Mouse (Mus musculus) stomach, embryonic 14.5 days (tissue): ENCODE data around the gene Tmem233. TPM values are rescaled to one million over a fixed set of nuclear protein-coding genes. Genes with fewer than 3 reads are reported as not detected.

ENCODE experiments used
- ATAC-seq: fragments of 200-750 bp; cut with Nextera tagmentation; 2 replicates; pipeline ENCODE4 v1.8.0; 2017; ENCODE audit warnings: low read depth, moderate TSS enrichment; ENCODE audit not compliant: insufficient number of reproducible peaks, insufficient read depth, low FRiP score
- H3K27ac ChIP-seq: fragments of 300-500 bp; sonication (generic); 2 replicates; pipeline ENCODE4 v1.5.1; 2014; ENCODE audit warnings: mild to moderate bottlenecking, low read length, moderate library complexity, mixed read lengths
- H3K27me3 ChIP-seq: fragments of 300-500 bp; sonication (generic); 2 replicates; pipeline ENCODE4 v1.6.1; 2014; ENCODE audit warnings: low read length, control low read depth, mixed read lengths; ENCODE audit not compliant: control insufficient read depth, insufficient read depth
- H3K36me3 ChIP-seq: fragments of 300-500 bp; sonication (generic); 2 replicates; pipeline ENCODE4 v1.6.1; 2014; ENCODE audit warnings: mild to moderate bottlenecking, control low read depth, low read length, moderate library complexity, mixed read lengths; ENCODE audit not compliant: control insufficient read depth, insufficient read depth
- H3K4me1 ChIP-seq: fragments of 300-500 bp; sonication (generic); 2 replicates; pipeline ENCODE4 v1.6.1; 2014; ENCODE audit warnings: low read length, control low read depth, mixed read lengths; ENCODE audit not compliant: control insufficient read depth, insufficient read depth
- H3K4me2 ChIP-seq: fragments of 300-500 bp; sonication (generic); replicated peaks from 2 replicates; pipeline ENCODE4 v1.6.1; 2014; ENCODE audit warnings: low read depth, low read length, control low read depth
- H3K4me3 ChIP-seq: fragments of 300-500 bp; sonication (generic); 2 replicates; pipeline ENCODE4 v1.5.1; 2014; ENCODE audit warnings: low read depth, low read length, control low read depth
- H3K9ac ChIP-seq: fragments of 300-500 bp; sonication (generic); replicated peaks from 2 replicates; pipeline ENCODE4 v1.6.1; 2014; ENCODE audit warnings: low read depth, mild to moderate bottlenecking, control low read depth, low read length, moderate library complexity, mixed read lengths
- H3K9me3 ChIP-seq: fragments of 300-500 bp; sonication (generic); 2 replicates; pipeline ENCODE4 v1.6.1; 2016; ENCODE audit warnings: low read depth, low read length, control low read depth; ENCODE audit not compliant: control insufficient read depth
- WGBS: fragments of 180-500 bp; shearing (Covaris S2); extraction: QIAGEN DNeasy Blood & Tissue Kit; methylation state at CpG from one replicate; pipeline ENCODE4 v1.1.7; 2014; 5-methylcytosine and 5-hydroxymethylcytosine counted together
- polyA plus RNA-seq: library from polyadenylated mRNA; unstranded; fragments of >200 nt; fragmentation: Nextera tagmentation; extraction: Ambion mirVana; gene quantifications from 2 replicates; pipeline ENCODE4 v1.2.1, GENCODE M21; 2014

The Tmem233 gene
- polyA plus RNA-seq, 1 experiment from 2014 or later, result not detected

DNA sequence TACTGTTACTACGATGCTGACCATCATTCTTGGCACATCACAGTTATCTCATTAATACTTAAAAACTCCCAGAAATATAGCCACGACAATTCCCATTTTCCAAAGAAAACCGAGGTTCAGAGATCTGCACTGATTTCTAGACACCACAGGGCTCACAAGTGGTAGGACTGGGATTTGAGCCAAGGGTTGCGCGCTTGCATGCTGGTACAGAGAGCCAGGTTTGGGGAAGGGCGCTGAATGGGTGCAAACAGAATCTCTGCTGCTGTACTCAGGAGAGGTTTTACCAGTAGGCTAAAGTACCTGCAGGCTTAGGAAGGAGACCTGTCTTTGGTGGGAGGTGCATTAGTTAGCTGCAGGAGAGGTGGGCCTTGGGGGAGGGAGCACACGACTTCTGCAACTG, 1.4 kb downstream of the Tmem233 start:
- Histone ChIP-seq H3K9ac (no peak overlapping the region), H3K4me3 (no peak overlapping the region), H3K4me2 (no peak overlapping the region), H3K27me3 (peaks cover 10% of the 10 kb centered on the region; the same call in 1 of the 2 replicates), H3K4me1 (no peaks in the 10 kb centered on the region), H3K36me3 (no peaks in the 10 kb centered on the region), H3K27ac (no peak overlapping the region), H3K9me3 (no peaks in the 10 kb centered on the region)
- no peak for ATAC-seq
- WGBS, result 75% methylated on average over 7 of the region's 7 CpGs

DNA sequence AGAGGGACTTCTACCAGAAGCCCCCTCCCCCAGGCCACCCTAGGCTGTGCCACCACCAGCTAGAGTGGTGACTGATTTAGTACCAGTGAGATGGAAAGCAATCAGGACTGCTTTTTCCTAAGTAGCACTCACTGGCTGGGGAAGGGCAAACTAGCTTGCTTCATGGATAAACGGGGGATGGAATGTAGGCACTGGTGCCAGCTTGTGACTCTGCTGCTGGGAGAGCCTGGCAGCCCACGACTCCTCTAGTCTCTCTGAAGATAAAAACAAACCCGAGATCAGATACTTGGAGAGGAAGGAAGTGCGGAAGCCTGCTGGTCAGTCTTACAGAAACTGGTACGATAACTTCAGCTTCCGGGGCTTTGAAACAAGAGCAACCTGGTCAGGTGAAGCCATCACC, 2.3 kb downstream of the Tmem233 start:
- WGBS, result 62% methylated on average over 6 of the region's 6 CpGs
- no peaks in the 10 kb centered on the region for H3K36me3 ChIP-seq
- ATAC-seq, result no peak
- H3K27me3 ChIP-seq, result peaks cover 10% of the 10 kb centered on the region; the same call in 1 of the 2 replicates
- H3K27ac ChIP-seq, result no peak overlapping the region
- no peaks in the 10 kb centered on the region for H3K9me3 ChIP-seq
- H3K9ac ChIP-seq, result no peak overlapping the region
- H3K4me3 ChIP-seq, result no peak overlapping the region
- H3K4me1 ChIP-seq, result no peaks in the 10 kb centered on the region
- H3K4me2 ChIP-seq, result no peak overlapping the region

- no peaks in the 10 kb centered on the region for H3K36me3 ChIP-seq
- H3K9me3 ChIP-seq, result no peaks in the 10 kb centered on the region
- no peak for ATAC-seq
- H3K4me3 ChIP-seq, result no peak overlapping the region
- WGBS, result 95% methylated on average over 4 of the region's 4 CpGs
- H3K27ac ChIP-seq, result no peak overlapping the region
- H3K4me1 ChIP-seq, result no peaks in the 10 kb centered on the region
- no peak overlapping the region for H3K4me2 ChIP-seq
- H3K9ac ChIP-seq, result no peak overlapping the region
- H3K27me3 ChIP-seq, result no peaks in the 10 kb centered on the region
Measured at GRCm38 (mm10) chr5:116069618-116070017, 13.4 kb downstream of the Tmem233 start.

- 49% methylated on average over 6 of the region's 6 CpGs for WGBS
Measured at GRCm38 (mm10) chr5:116052826-116053225, 30.2 kb downstream of the Tmem233 start.

DNA sequence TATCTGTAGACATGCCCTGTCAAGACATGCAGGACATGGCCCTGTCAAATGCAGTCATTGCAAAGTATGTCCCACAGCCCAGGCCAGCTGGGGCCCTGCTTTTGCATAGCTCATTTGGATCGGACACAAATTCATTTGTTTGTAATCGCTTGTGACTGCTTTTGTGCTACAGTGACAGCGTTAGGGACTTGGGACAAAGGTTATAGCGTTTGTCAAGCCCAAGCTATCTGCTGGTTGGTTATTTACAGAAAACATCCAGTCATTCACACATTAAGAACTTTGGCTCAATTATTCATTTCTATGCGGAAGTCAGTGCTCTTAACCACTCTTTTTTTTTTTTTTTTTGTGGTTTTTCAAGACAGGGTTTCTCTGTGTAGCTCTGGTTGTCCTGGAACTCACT, 30.9 kb downstream of the Tmem233 start:
- WGBS, result 85% methylated on average over 5 of the region's 5 CpGs
- Histone ChIP-seq H3K27me3 (no peaks in the 10 kb centered on the region), H3K4me2 (no peak overlapping the region), H3K4me1 (no peaks in the 10 kb centered on the region), H3K9ac (no peak overlapping the region), H3K27ac (no peak overlapping the region), H3K36me3 (no peaks in the 10 kb centered on the region), H3K9me3 (no peaks in the 10 kb centered on the region), H3K4me3 (no peak overlapping the region)
- ATAC-seq, result no peak

More at GRCm38 (mm10) chr5:116052826-116053225, 30.2 kb downstream of the Tmem233 start:
- Histone ChIP-seq H3K36me3 (no peaks in the 10 kb centered on the region), H3K4me3 (no peak overlapping the region), H3K27ac (no peak overlapping the region), H3K4me1 (no peaks in the 10 kb centered on the region), H3K27me3 (no peaks in the 10 kb centered on the region), H3K9me3 (no peaks in the 10 kb centered on the region), H3K4me2 (no peak overlapping the region), H3K9ac (no peak overlapping the region)
- ATAC-seq, result no peak

- no peak overlapping the region for H3K27ac ChIP-seq
- ATAC-seq, result no peak
- no peaks in the 10 kb centered on the region for H3K36me3 ChIP-seq
- H3K4me1 ChIP-seq, result no peaks in the 10 kb centered on the region
- WGBS, result 73% methylated on average over 4 of the region's 4 CpGs
- H3K9ac ChIP-seq, result no peak overlapping the region
- no peak overlapping the region for H3K4me2 ChIP-seq
- H3K27me3 ChIP-seq, result no peaks in the 10 kb centered on the region
- H3K4me3 ChIP-seq, result no peak overlapping the region
- no peaks in the 10 kb centered on the region for H3K9me3 ChIP-seq
Measured at GRCm38 (mm10) chr5:116049821-116050220, 33.2 kb downstream of the Tmem233 start.

GRCm38 (mm10) chr5:116048321-116048720, 34.7 kb downstream of the Tmem233 start:
- Histone ChIP-seq H3K27me3 (no peaks in the 10 kb centered on the region), H3K4me2 (no peak overlapping the region), H3K9ac (no peak overlapping the region), H3K4me3 (no peak overlapping the region), H3K36me3 (no peaks in the 10 kb centered on the region), H3K27ac (no peak overlapping the region), H3K9me3 (no peaks in the 10 kb centered on the region), H3K4me1 (no peaks in the 10 kb centered on the region)
- WGBS, result 89% methylated on average over 3 of the region's 3 CpGs
- ATAC-seq, result no peak

- no peak overlapping the region for H3K27ac ChIP-seq
- H3K36me3 ChIP-seq, result no peaks in the 10 kb centered on the region
- no peak overlapping the region for H3K4me2 ChIP-seq
- WGBS, result 76% methylated on average over 4 of the region's 4 CpGs
- H3K27me3 ChIP-seq, result no peaks in the 10 kb centered on the region
- H3K4me3 ChIP-seq, result no peak overlapping the region
- H3K9me3 ChIP-seq, result no peaks in the 10 kb centered on the region
- no peak for ATAC-seq
- no peaks in the 10 kb centered on the region for H3K4me1 ChIP-seq
- no peak overlapping the region for H3K9ac ChIP-seq
Measured at GRCm38 (mm10) chr5:116046246-116046645, 36.8 kb downstream of the Tmem233 start.

- Histone ChIP-seq H3K4me2 (no peak overlapping the region), H3K36me3 (no peaks in the 10 kb centered on the region), H3K9ac (no peak overlapping the region), H3K4me3 (no peak overlapping the region), H3K27me3 (no peaks in the 10 kb centered on the region), H3K9me3 (no peaks in the 10 kb centered on the region), H3K4me1 (no peaks in the 10 kb centered on the region), H3K27ac (no peak overlapping the region)
- no peak for ATAC-seq
- WGBS, result 82% methylated on average over 8 of the region's 8 CpGs
Measured at GRCm38 (mm10) chr5:116045581-116045980, 37.5 kb downstream of the Tmem233 start.
